Mouse (Mus musculus) heart, postnatal 4 days (tissue): ENCODE data around the gene Ndufaf8. TPM values are rescaled to one million over a fixed set of nuclear protein-coding genes. Genes with fewer than 3 reads are reported as not detected.

Experiments
- DNase-seq: peaks from one replicate; pipeline ENCODE4 v3.0.0; 2021
- total RNA-seq, 2 experiments: library from RNA; stranded (reverse); gene quantifications; 2 replicates each; pipeline ENCODE4 v1.2.3; 2021

Gene Ndufaf8
- total RNA-seq = 10 to 100 TPM; 51.6 to 63.0 TPM

GRCm38 (mm10) chr11:120098588-120099511, at the start of gene Ndufaf8, which contains the start of gene Tepsin:
TSS of gene Ndufaf8 (plus strand) at chr11:120098928.
TSS of gene Tepsin (minus strand) at chr11:120098731.
- DNase-seq = peak; percentile 99

- no peak for DNase-seq
Measured at GRCm38 (mm10) chr11:120049067-120049466, 49.7 kb upstream of the Ndufaf8 start.

- no peak for DNase-seq
Measured at GRCm38 (mm10) chr11:120051124-120051811, 47.5 kb upstream of the Ndufaf8 start.

- DNase-seq = peak; percentile 52
Measured at GRCm38 (mm10) chr11:120052274-120052673, 46.5 kb upstream of the Ndufaf8 start.

- no peak for DNase-seq
Measured at GRCm38 (mm10) chr11:120053846-120054245, 44.9 kb upstream of the Ndufaf8 start.

- no peak for DNase-seq
Measured at GRCm38 (mm10) chr11:120055953-120056732, 42.6 kb upstream of the Ndufaf8 start.

- no peak for DNase-seq
Measured at GRCm38 (mm10) chr11:120060634-120061033, 38.1 kb upstream of the Ndufaf8 start.

GRCm38 (mm10) chr11:120063326-120063725, 35.4 kb upstream of the Ndufaf8 start:
- DNase-seq = no peak

- DNase-seq = no peak
Measured at GRCm38 (mm10) chr11:120064006-120064667, 34.6 kb upstream of the Ndufaf8 start.

GRCm38 (mm10) chr11:120064668-120065040, 34.1 kb upstream of the Ndufaf8 start:
- DNase-seq = no peak

- DNase-seq = peak; percentile 83
Measured at GRCm38 (mm10) chr11:120065291-120065690, 33.4 kb upstream of the Ndufaf8 start.

- DNase-seq = no peak
Measured at GRCm38 (mm10) chr11:120067834-120068233, 30.9 kb upstream of the Ndufaf8 start.

GRCm38 (mm10) chr11:120069261-120069660, 29.5 kb upstream of the Ndufaf8 start:
- DNase-seq = no peak

- no peak for DNase-seq
Measured at GRCm38 (mm10) chr11:120070286-120070930, 28.3 kb upstream of the Ndufaf8 start.

- no peak for DNase-seq
Measured at GRCm38 (mm10) chr11:120071065-120071464, 27.7 kb upstream of the Ndufaf8 start.

GRCm38 (mm10) chr11:120071731-120072320, 26.9 kb upstream of the Ndufaf8 start:
- no peak for DNase-seq

GRCm38 (mm10) chr11:120072986-120073647, 25.6 kb upstream of the Ndufaf8 start:
- no peak for DNase-seq

GRCm38 (mm10) chr11:120076191-120076590, 22.5 kb upstream of the Ndufaf8 start:
- DNase-seq = no peak

- DNase-seq = no peak
Measured at GRCm38 (mm10) chr11:120080282-120080681, 18.4 kb upstream of the Ndufaf8 start.

GRCm38 (mm10) chr11:120085891-120086627, 12.7 kb upstream of the Ndufaf8 start:
- peak; percentile 60 for DNase-seq
